Mouse (Mus musculus) embryonic facial prominence, embryonic 14.5 days (tissue): ENCODE results near the gene Chst15. TPM values are rescaled to one million over a fixed set of nuclear protein-coding genes. Genes with fewer than 3 reads are reported as not detected.

ENCODE experiments used
- ATAC-seq: fragments of 200-750 bp; cut with Nextera tagmentation; 2 replicates; pipeline ENCODE4 v1.8.0; 2017; ENCODE audit warnings: low read depth, moderate number of reproducible peaks, moderate TSS enrichment
- DNase-seq: peaks from one replicate; pipeline ENCODE4 v3.0.0-alpha.2; 2015; ENCODE audit warnings: low spot score
- H3K27ac ChIP-seq: fragments of 300-500 bp; sonication (generic); replicated peaks from 2 replicates; pipeline ENCODE4 v1.5.1; 2014; ENCODE audit warnings: low read depth, mild to moderate bottlenecking, low read length, moderate library complexity
- H3K27me3 ChIP-seq: fragments of 300-500 bp; sonication (generic); replicated peaks from 2 replicates; pipeline ENCODE4 v1.6.1; 2014; ENCODE audit warnings: low read length; ENCODE audit not compliant: control insufficient read depth, insufficient read depth
- H3K36me3 ChIP-seq: fragments of 300-500 bp; sonication (generic); 2 replicates; pipeline ENCODE4 v1.6.1; 2014; ENCODE audit warnings: low read length, mixed read lengths; ENCODE audit not compliant: control insufficient read depth, insufficient read depth
- H3K4me1 ChIP-seq: fragments of 300-500 bp; sonication (generic); 2 replicates; pipeline ENCODE4 v1.6.1; 2014; ENCODE audit warnings: antibody characterized with exemption, low read length; ENCODE audit not compliant: control insufficient read depth, insufficient read depth
- H3K4me2 ChIP-seq: fragments of 300-500 bp; sonication (generic); 2 replicates; pipeline ENCODE4 v1.6.1; 2014; ENCODE audit warnings: low read depth, mild to moderate bottlenecking, low read length, moderate library complexity, mixed read lengths
- H3K4me3 ChIP-seq: fragments of 300-500 bp; sonication (generic); 2 replicates; pipeline ENCODE4 v1.5.1; 2014; ENCODE audit warnings: low read depth, mild to moderate bottlenecking, low read length
- H3K9ac ChIP-seq: fragments of 300-500 bp; sonication (generic); 2 replicates; pipeline ENCODE4 v1.6.1; 2014; ENCODE audit warnings: low read depth, mild to moderate bottlenecking, low read length, moderate library complexity, mixed read lengths
- H3K9me3 ChIP-seq: fragments of 300-500 bp; sonication (generic); 2 replicates; pipeline ENCODE4 v1.6.1; 2016; ENCODE audit warnings: low read length; ENCODE audit not compliant: control insufficient read depth
- WGBS: fragments of 180-500 bp; shearing (Covaris S2); extraction: QIAGEN DNeasy Blood & Tissue Kit; methylation state at CpG from one replicate; pipeline ENCODE4 v1.1.7; 2014; 5-methylcytosine and 5-hydroxymethylcytosine counted together
- polyA plus RNA-seq: library from polyadenylated mRNA; unstranded; fragments of >200 nt; fragmentation: Nextera tagmentation; extraction: Ambion mirVana; gene quantifications from 2 replicates; pipeline ENCODE4 v1.2.1, GENCODE M21; 2014

Chst15 gene
- polyA plus RNA-seq: 14.2 and 16.2 TPM in 2 replicates

DNA sequence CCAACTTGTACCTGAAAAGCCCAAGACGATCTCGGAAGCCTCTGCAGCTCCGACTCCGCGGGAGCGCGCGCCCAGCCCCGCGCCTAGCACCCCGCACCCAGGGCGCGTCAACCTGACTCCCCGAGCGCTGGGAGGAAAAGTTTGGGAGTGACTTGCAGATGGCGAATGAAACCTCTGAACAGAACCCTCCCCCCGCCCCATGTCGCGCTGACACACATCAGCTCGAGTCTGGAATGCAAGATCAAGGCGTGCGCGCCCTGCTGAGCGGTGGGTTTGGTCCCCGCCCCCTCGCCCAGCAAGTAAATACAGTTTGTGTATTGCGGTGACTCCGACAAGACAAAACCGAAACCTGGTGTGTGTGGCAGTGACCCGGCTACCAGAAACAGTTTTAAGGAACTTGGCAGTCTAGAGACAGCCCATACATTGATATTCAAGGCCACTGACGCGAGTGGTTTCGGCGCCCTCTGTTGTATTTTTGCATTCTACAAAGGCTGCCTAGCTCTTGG is at the start of gene Chst15:
Gene Chst15, minus strand, starts transcription at position 193 of the 506 bp plus-strand sequence.
- Histone ChIP-seq H3K9ac (peak within 1 kb of the TSS; percentile 82), H3K4me3 (peak within 1 kb of the TSS; percentile 81), H3K9me3 (no peaks in the 10 kb centered on the region), H3K36me3 (no peaks in the 10 kb centered on the region), H3K4me1 (peaks cover 38% of the 10 kb centered on the region), H3K4me2 (peak within 1 kb of the TSS; percentile 98), H3K27me3 (no peaks in the 10 kb centered on the region), H3K27ac (peak within 1 kb of the TSS; percentile 85)
- ATAC-seq (peak; percentile 55), DNase-seq (peak; percentile 90)
- WGBS: under 1% methylated on average over 32 of the region's 34 CpGs

- no peak for ATAC-seq
- 84% methylated on average over 5 of the region's 5 CpGs for WGBS
- H3K36me3 ChIP-seq: no peaks in the 10 kb centered on the region
These were observed 48.8 kb upstream of the Chst15 start for GRCm38 (mm10) chr7:132365703-132366384.

DNA sequence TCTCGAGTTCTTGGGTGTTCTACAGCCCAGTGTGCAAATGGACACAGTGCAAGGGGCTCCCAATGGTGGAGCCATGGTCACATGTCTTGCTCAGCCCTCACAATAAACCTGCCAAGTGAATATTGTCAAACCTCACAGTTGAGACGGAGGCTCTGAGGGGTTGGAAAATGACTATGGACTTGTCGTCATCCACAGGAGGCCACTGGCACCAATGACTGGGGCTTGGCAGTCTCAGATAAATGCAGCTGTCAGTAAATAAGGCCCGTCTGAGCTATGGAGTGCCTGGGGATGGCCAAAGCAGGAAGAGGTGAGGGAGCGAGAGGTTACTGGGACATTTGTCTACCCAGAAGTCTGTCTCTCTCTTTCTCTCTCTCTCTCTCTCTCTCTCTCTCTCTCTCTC is 48.1 kb upstream of the Chst15 start:
- no peaks in the 10 kb centered on the region for H3K9me3 ChIP-seq
- no peak overlapping the region for H3K4me2 ChIP-seq
- H3K9ac ChIP-seq: no peak overlapping the region
- H3K36me3 ChIP-seq: no peaks in the 10 kb centered on the region
- H3K27ac ChIP-seq: no peak overlapping the region
- ATAC-seq (no peak), DNase-seq (no peak)
- no peak overlapping the region for H3K4me3 ChIP-seq
- H3K4me1 ChIP-seq: no peaks in the 10 kb centered on the region; the same call in 1 of the 2 replicates
- H3K27me3 ChIP-seq: no peaks in the 10 kb centered on the region
- WGBS: 76% methylated on average over 5 of the region's 5 CpGs

More at GRCm38 (mm10) chr7:132365703-132366384, 48.8 kb upstream of the Chst15 start:
- Histone ChIP-seq H3K27me3 (no peaks in the 10 kb centered on the region), H3K27ac (no peak overlapping the region), H3K4me2 (no peak overlapping the region), H3K9ac (no peak overlapping the region), H3K9me3 (no peaks in the 10 kb centered on the region), H3K4me1 (no peaks in the 10 kb centered on the region; the same call in 1 of the 2 replicates), H3K4me3 (no peak overlapping the region)
- no peak for DNase-seq

- no peak overlapping the region for H3K9ac ChIP-seq
- no peak overlapping the region for H3K4me2 ChIP-seq
- no peak overlapping the region for H3K4me3 ChIP-seq
- no peaks in the 10 kb centered on the region for H3K27me3 ChIP-seq
- no peak overlapping the region for H3K27ac ChIP-seq
- DNase-seq: no peak
- H3K9me3 ChIP-seq: no peaks in the 10 kb centered on the region
- no peaks in the 10 kb centered on the region; the same call in 1 of the 2 replicates for H3K4me1 ChIP-seq
- no peaks in the 10 kb centered on the region for H3K36me3 ChIP-seq
- 28% methylated on average over 5 of the region's 5 CpGs for WGBS
- ATAC-seq: no peak
These were observed 47.5 kb upstream of the Chst15 start for GRCm38 (mm10) chr7:132364506-132364905.

- H3K4me3 ChIP-seq: no peak overlapping the region
- no peaks in the 10 kb centered on the region for H3K27me3 ChIP-seq
- WGBS: 69% methylated on average over 4 of the region's 4 CpGs
- H3K4me1 ChIP-seq: peaks cover 25% of the 10 kb centered on the region
- DNase-seq (no peak), ATAC-seq (no peak)
- H3K9ac ChIP-seq: no peak overlapping the region
- no peaks in the 10 kb centered on the region for H3K9me3 ChIP-seq
- H3K27ac ChIP-seq: no peak overlapping the region
- H3K36me3 ChIP-seq: no peaks in the 10 kb centered on the region
- H3K4me2 ChIP-seq: no peak overlapping the region
These were observed 43.3 kb upstream of the Chst15 start for GRCm38 (mm10) chr7:132360336-132360735.

- 37% methylated on average over 4 of the region's 4 CpGs for WGBS
- DNase-seq (no peak), ATAC-seq (no peak)
- Histone ChIP-seq H3K9ac (no peak overlapping the region), H3K36me3 (no peaks in the 10 kb centered on the region), H3K27ac (no peak overlapping the region; the same call in 1 of the 2 replicates), H3K4me2 (no peak overlapping the region), H3K4me1 (peaks cover 25% of the 10 kb centered on the region), H3K4me3 (no peak overlapping the region), H3K9me3 (no peaks in the 10 kb centered on the region), H3K27me3 (no peaks in the 10 kb centered on the region)
These were observed 41.7 kb upstream of the Chst15 start for GRCm38 (mm10) chr7:132358709-132359108.

DNA sequence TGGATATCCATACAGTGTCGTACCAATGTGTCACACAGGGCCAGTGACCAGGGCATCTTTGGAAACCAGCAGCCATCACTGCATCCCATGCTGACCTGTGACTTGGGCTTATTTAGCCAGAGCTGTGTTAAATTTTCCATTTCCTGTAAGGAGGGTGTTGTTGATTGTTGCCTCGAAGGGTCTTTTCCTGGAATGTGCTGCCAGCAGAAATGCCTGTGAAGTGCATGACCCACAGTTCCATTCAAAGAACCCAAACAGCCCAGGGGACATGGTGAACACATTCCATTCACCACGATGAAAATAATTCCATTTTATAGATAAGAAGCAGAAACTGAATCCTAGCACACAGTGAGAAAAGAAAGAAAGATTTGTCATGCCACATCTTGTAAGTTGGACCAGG is 41.2 kb upstream of the Chst15 start:
- WGBS: 30% methylated on average over 3 of the region's 3 CpGs
- H3K4me1 ChIP-seq: peaks cover 25% of the 10 kb centered on the region
- no peaks in the 10 kb centered on the region for H3K27me3 ChIP-seq
- no peaks in the 10 kb centered on the region for H3K36me3 ChIP-seq
- no peak overlapping the region for H3K4me3 ChIP-seq
- DNase-seq (no peak), ATAC-seq (no peak)
- no peak overlapping the region for H3K4me2 ChIP-seq
- H3K9me3 ChIP-seq: no peaks in the 10 kb centered on the region
- H3K9ac ChIP-seq: no peak overlapping the region
- no peak overlapping the region; the same call in 1 of the 2 replicates for H3K27ac ChIP-seq

DNA sequence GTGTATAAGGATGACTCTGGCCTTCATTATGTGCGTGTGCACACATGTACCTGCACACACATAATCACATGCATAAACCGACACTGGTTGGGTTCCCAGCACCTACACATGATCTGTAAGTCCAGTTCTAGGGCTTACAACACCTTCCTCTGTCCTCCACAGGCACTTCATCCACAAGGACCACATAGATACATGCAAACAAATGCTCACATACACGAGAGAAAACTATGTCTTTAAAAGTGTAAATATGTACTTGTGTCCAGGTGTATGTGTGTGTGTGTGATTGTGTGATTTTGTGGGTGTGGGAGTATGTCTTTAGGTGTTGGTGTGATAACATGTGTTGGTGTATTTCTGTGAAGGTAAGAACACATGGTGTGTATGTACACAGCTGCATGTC is 40.8 kb upstream of the Chst15 start:
- H3K36me3 ChIP-seq: no peaks in the 10 kb centered on the region
- no peak overlapping the region for H3K4me3 ChIP-seq
- ATAC-seq: no peak
- H3K27me3 ChIP-seq: no peaks in the 10 kb centered on the region
- no peak for DNase-seq
- no peak overlapping the region for H3K4me2 ChIP-seq
- 80% methylated on average over 3 of the region's 3 CpGs for WGBS
- H3K4me1 ChIP-seq: peaks cover 25% of the 10 kb centered on the region
- H3K9ac ChIP-seq: no peak overlapping the region
- H3K27ac ChIP-seq: no peak overlapping the region
- H3K9me3 ChIP-seq: no peaks in the 10 kb centered on the region
